Mouse (Mus musculus): ENCODE results near the gene Ctnnbip1. TPM values are rescaled to one million over a fixed set of nuclear protein-coding genes. Genes with fewer than 3 reads are reported as not detected.

The Ctnnbip1 gene
- polyA plus RNA-seq, 1 experiment from 2014 or later = 40.1 TPM

DNA sequence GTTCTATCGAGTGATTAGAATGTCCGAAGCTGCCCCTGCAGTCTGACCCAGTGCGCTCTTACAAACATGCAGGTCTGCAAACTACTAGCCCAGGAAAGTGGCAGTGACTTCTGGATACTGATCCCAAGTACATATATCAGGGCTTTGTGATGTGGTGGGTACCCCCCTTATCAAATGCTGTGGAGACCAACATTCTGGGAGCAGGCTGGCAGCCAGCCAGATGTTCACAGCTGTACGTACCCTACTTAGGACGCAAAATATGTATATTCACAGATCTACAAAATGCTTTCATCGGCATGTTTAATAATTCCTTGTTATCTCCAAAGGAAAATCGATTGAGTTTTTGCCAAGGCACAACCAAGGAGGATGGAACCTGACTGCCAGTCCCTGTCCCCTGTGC is 6.0 kb upstream of the Ctnnbip1 start:
- no peak for TF ChIP-seq CTCF (IDR thresholded peaks at IDR 0.05)
- no peak for TF ChIP-seq EP300 (IDR thresholded peaks at IDR 0.05)
- Histone ChIP-seq H3K4me1 (ENCODE audit: insufficient read depth, low read depth, low read length) (no peaks in the 10 kb centered on the region), H3K9me3 (ENCODE audit: low read length) (no peaks in the 10 kb centered on the region), H3K27me3 (replicated peaks; ENCODE audit: insufficient read depth, low read length) (no peaks in the 10 kb centered on the region), H3K27ac (ENCODE audit: low read length) (no peak overlapping the region), H3K4me2 (replicated peaks; ENCODE audit: low read depth, low read length) (no peak overlapping the region), H3K36me3 (ENCODE audit: insufficient read depth, low read length) (no peaks in the 10 kb centered on the region), H3K9ac (replicated peaks; ENCODE audit: low read depth) (no peak overlapping the region), H3K4me3 (ENCODE audit: low read depth, low read length) (no peak overlapping the region)
- 51% methylated on average over 7 of the region's 7 CpGs for WGBS
- DNase-seq (ENCODE audit: low spot score) (no peak), ATAC-seq (no peak)

DNA sequence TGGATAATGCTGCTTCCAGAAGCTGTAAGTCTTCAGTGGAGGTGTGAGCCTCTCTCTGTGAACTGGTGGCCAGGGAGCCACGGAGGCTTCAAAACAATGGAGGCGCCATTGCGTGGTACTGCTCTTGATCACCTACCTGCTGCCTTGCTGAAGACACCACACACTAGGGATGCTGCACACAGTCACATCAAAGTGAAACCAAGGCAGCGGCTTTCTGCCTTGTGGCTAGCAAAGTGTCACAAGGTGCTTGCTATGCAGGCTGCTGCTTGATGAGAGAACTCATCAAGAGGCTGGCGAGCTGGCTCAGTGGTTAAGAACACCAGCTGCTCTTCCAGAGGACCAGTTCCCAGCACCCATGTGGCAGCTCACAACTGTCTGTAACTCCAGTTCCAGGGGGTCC is 2.3 kb upstream of the Ctnnbip1 start:
- WGBS = 89% methylated on average over 5 of the region's 5 CpGs
- no peaks in the 10 kb centered on the region for H3K9me3 ChIP-seq (ENCODE audit: low read length)
- H3K27ac ChIP-seq (ENCODE audit: low read length) = no peak overlapping the region
- no peaks in the 10 kb centered on the region for H3K4me1 ChIP-seq (ENCODE audit: insufficient read depth, low read depth, low read length)
- no peak overlapping the region for H3K4me3 ChIP-seq (ENCODE audit: low read depth, low read length)
- TF ChIP-seq CTCF (IDR thresholded peaks at IDR 0.05) (no peak), EP300 (IDR thresholded peaks at IDR 0.05) (no peak)
- DNase-seq (ENCODE audit: low spot score) (no peak), ATAC-seq (no peak)
- no peaks in the 10 kb centered on the region for H3K27me3 ChIP-seq (replicated peaks; ENCODE audit: insufficient read depth, low read length)
- H3K4me2 ChIP-seq (replicated peaks; ENCODE audit: low read depth, low read length) = no peak overlapping the region
- no peaks in the 10 kb centered on the region for H3K36me3 ChIP-seq (ENCODE audit: insufficient read depth, low read length)
- no peak overlapping the region for H3K9ac ChIP-seq (replicated peaks; ENCODE audit: low read depth)

DNA sequence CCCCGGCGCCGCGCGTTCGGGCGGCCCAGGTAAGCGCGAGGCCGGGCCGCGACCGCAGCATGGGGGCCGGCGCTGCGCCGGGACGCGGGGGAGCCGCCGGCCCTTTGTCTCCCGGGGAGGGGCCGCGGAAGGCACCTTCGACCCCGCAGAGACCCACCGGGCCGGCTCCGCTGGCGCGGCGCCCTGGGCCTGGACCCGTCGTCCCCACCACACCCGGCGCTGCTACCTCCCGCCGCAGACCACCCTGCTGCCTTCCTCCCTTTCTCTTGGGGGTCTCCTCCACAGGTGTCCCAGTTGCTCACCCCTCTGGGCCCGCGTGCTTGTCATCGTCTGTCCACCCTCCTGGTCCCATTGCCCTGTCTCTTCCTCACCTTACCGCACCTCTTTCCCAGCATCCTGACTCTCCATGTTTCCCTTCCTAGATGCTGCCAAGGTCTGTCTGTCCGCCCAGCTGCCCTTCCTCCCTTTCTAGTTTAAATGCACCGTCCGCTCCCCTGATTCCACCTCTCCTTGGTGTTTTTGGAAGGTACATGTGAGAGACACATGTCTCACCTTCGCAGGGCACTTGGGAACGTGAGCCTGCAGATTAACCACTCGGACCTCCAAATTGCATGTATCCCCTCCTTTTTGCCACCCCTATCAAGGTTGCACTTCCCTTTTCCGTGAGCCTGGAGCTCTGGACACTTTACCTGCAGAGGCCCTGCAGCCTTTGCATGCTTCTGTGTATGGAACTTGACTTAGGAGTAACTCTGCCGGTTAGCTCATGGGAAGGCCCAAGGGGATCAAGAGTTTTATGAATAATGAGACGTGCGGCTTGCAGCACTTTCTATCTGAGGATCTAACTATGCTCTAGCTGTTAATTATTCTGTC is 550 bp downstream of the Ctnnbip1 start:
- peak overlapping the region; percentile 27 for H3K27ac ChIP-seq (ENCODE audit: low read length)
- DNase-seq (ENCODE audit: low spot score) = no peak
- H3K36me3 ChIP-seq (ENCODE audit: insufficient read depth, low read length) = no peaks in the 10 kb centered on the region
- no peak for TF ChIP-seq CTCF (IDR thresholded peaks at IDR 0.05)
- no peak for TF ChIP-seq EP300 (IDR thresholded peaks at IDR 0.05)
- WGBS = 5% methylated on average over 36 of the region's 52 CpGs
- no peaks in the 10 kb centered on the region for H3K27me3 ChIP-seq (replicated peaks; ENCODE audit: insufficient read depth, low read length)
- peak overlapping the region; percentile 97 for H3K4me2 ChIP-seq (replicated peaks; ENCODE audit: low read depth, low read length)
- no peaks in the 10 kb centered on the region for H3K9me3 ChIP-seq (ENCODE audit: low read length)
- H3K9ac ChIP-seq (replicated peaks; ENCODE audit: low read depth) = peak overlapping the region; percentile 60
- H3K4me1 ChIP-seq (ENCODE audit: insufficient read depth, low read depth, low read length) = no peaks in the 10 kb centered on the region
- H3K4me3 ChIP-seq (ENCODE audit: low read depth, low read length) = peak overlapping the region; percentile 65
- no peak for ATAC-seq

DNA sequence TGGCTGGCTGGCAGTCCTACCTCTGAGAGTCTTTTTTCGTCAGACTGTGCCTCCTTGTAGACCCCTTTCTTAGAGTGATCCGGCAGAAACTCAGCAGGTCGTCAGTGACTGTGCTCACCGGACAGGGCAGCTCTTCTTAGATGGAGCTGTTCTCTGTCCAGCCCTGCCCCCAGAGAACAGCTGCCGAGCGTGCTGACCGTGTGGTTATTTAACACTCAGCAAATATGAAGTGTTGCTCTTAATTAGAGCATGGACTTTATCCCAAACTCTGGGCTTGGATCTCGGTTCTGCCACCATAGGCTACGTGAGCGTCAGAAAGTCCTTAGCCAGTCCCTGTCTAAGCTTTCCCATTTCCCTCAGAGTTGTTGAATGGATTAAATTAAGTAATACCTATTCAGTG is 3.2 kb downstream of the Ctnnbip1 start:
- WGBS = 63% methylated on average over 10 of the region's 10 CpGs
- H3K9me3 ChIP-seq (ENCODE audit: low read length) = no peaks in the 10 kb centered on the region
- H3K27me3 ChIP-seq (replicated peaks; ENCODE audit: insufficient read depth, low read length) = no peaks in the 10 kb centered on the region
- ATAC-seq (no peak), DNase-seq (ENCODE audit: low spot score) (no peak)
- no peak overlapping the region for H3K27ac ChIP-seq (ENCODE audit: low read length)
- H3K4me2 ChIP-seq (replicated peaks; ENCODE audit: low read depth, low read length) = no peak overlapping the region
- no peaks in the 10 kb centered on the region for H3K4me1 ChIP-seq (ENCODE audit: insufficient read depth, low read depth, low read length)
- H3K9ac ChIP-seq (replicated peaks; ENCODE audit: low read depth) = no peak overlapping the region
- no peaks in the 10 kb centered on the region for H3K36me3 ChIP-seq (ENCODE audit: insufficient read depth, low read length)
- TF ChIP-seq CTCF (IDR thresholded peaks at IDR 0.05) (no peak), EP300 (IDR thresholded peaks at IDR 0.05) (no peak)
- H3K4me3 ChIP-seq (ENCODE audit: low read depth, low read length) = no peak overlapping the region

DNA sequence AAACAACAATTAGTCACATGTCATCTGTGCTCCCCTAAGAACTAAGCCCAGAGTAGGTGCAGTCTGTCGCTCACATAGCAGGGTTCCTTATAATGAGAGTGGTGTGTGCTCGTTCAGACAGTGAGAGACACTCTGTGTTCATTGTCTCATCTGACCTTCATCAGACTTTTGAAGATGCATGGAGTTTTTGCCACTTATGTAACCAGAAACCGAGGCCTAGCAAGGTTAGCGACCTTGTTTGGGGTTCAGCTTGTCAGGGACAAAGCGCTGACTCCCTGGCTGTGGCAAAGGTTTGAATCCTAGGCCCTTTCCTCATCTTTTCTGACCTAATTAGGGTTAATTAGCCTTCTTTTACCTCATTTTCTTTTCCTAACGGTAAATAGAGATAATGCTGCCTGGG is 5.9 kb downstream of the Ctnnbip1 start:
- Histone ChIP-seq H3K27ac (ENCODE audit: low read length) (no peak overlapping the region), H3K4me2 (replicated peaks; ENCODE audit: low read depth, low read length) (no peak overlapping the region), H3K9me3 (ENCODE audit: low read length) (no peaks in the 10 kb centered on the region), H3K36me3 (ENCODE audit: insufficient read depth, low read length) (no peaks in the 10 kb centered on the region), H3K27me3 (replicated peaks; ENCODE audit: insufficient read depth, low read length) (no peaks in the 10 kb centered on the region), H3K4me1 (ENCODE audit: insufficient read depth, low read depth, low read length) (0 out of 2 replicates have a peak, but pooled peaks cover 6% of the 10 kb centered on the region), H3K4me3 (ENCODE audit: low read depth, low read length) (no peak overlapping the region), H3K9ac (replicated peaks; ENCODE audit: low read depth) (no peak overlapping the region)
- 89% methylated on average over 6 of the region's 6 CpGs for WGBS
- DNase-seq (ENCODE audit: low spot score) (no peak), ATAC-seq (no peak)
- TF ChIP-seq EP300 (IDR thresholded peaks at IDR 0.05) = no peak
- no peak for TF ChIP-seq CTCF (IDR thresholded peaks at IDR 0.05)

DNA sequence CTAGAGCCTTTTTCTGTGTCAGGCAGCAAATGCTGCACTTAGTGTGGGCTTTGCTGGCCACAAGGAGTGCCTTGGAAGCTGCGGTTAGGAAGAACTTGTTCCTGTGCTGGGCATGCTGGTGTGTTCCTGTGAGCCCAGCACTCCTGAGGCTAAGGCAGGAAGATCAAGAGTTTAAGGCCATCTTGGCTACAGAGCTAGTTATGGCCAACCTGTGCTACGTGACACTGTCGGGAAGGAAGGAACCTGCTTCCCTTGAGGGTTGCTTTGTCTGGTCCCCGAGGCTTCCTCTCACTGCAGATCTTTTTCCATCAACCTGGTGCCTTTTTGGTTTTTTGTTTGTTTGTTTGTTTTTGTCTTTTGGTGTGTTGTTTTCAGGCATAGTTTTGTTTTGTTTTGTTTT is 7.1 kb downstream of the Ctnnbip1 start:
- Histone ChIP-seq H3K27ac (ENCODE audit: low read length) (no peak overlapping the region), H3K4me1 (ENCODE audit: insufficient read depth, low read depth, low read length) (0 out of 2 replicates have a peak, but pooled peaks cover 6% of the 10 kb centered on the region), H3K27me3 (replicated peaks; ENCODE audit: insufficient read depth, low read length) (no peaks in the 10 kb centered on the region), H3K9ac (replicated peaks; ENCODE audit: low read depth) (no peak overlapping the region), H3K36me3 (ENCODE audit: insufficient read depth, low read length) (no peaks in the 10 kb centered on the region), H3K4me2 (replicated peaks; ENCODE audit: low read depth, low read length) (no peak overlapping the region), H3K9me3 (ENCODE audit: low read length) (no peaks in the 10 kb centered on the region), H3K4me3 (ENCODE audit: low read depth, low read length) (no peak overlapping the region)
- no peak for TF ChIP-seq CTCF (IDR thresholded peaks at IDR 0.05)
- no peak for TF ChIP-seq EP300 (IDR thresholded peaks at IDR 0.05)
- no peak for ATAC-seq
- DNase-seq (ENCODE audit: low spot score) = no peak
- 82% methylated on average over 4 of the region's 4 CpGs for WGBS
